Mouse (Mus musculus) hindbrain, embryonic 11.5 days (tissue): ENCODE results near the gene Selenoi. TPM values are rescaled to one million over a fixed set of nuclear protein-coding genes. Genes with fewer than 3 reads are reported as not detected.
"Not testable (repeated sequence)": the region's sequence is repeated elsewhere in the genome, so short reads cannot be mapped to it uniquely, and the experiment has no call there.

Experiments
- ATAC-seq: fragments of 200-750 bp; cut with Nextera tagmentation; 2 replicates; pipeline ENCODE4 v1.8.0; 2017; ENCODE audit warnings: mild to moderate bottlenecking, moderate TSS enrichment, moderate library complexity; ENCODE audit not compliant: low FRiP score
- DNase-seq: peaks from one replicate; pipeline ENCODE4 v3.0.0-alpha.2; 2015; ENCODE audit warnings: low spot score
- H3K27ac ChIP-seq: fragments of 300-500 bp; sonication (generic); 2 replicates; pipeline ENCODE4 v1.5.1; 2014; ENCODE audit warnings: mild to moderate bottlenecking, low read depth, low read length
- H3K27me3 ChIP-seq: fragments of 300-500 bp; sonication (generic); 2 replicates; pipeline ENCODE4 v1.6.1; 2014; ENCODE audit warnings: mild to moderate bottlenecking, low read length, moderate library complexity, mixed read lengths; ENCODE audit not compliant: control insufficient read depth, insufficient read depth
- H3K36me3 ChIP-seq: fragments of 300-500 bp; sonication (generic); 2 replicates; pipeline ENCODE4 v1.6.1; 2014; ENCODE audit warnings: mild to moderate bottlenecking, low read length, moderate library complexity, mixed read lengths; ENCODE audit not compliant: control insufficient read depth, insufficient read depth
- H3K4me1 ChIP-seq: fragments of 300-500 bp; sonication (generic); replicated peaks from 2 replicates; pipeline ENCODE4 v1.6.1; 2014; ENCODE audit warnings: low read length, mixed read lengths; ENCODE audit not compliant: control insufficient read depth, insufficient read depth
- H3K4me2 ChIP-seq: fragments of 300-500 bp; sonication (generic); replicated peaks from 2 replicates; pipeline ENCODE4 v1.6.1; 2014; ENCODE audit warnings: mild to moderate bottlenecking, low read depth, low read length
- H3K4me3 ChIP-seq: fragments of 300-500 bp; sonication (generic); 2 replicates; pipeline ENCODE4 v1.5.1; 2014; ENCODE audit warnings: low read depth, low read length
- H3K9ac ChIP-seq: fragments of 300-500 bp; sonication (generic); 2 replicates; pipeline ENCODE4 v1.6.1; 2014; ENCODE audit warnings: low read depth, low read length
- H3K9me3 ChIP-seq: fragments of 300-500 bp; sonication (generic); 2 replicates; pipeline ENCODE4 v1.6.1; 2016; ENCODE audit warnings: low read length; ENCODE audit not compliant: control insufficient read depth
- WGBS: fragments of 180-500 bp; shearing (Covaris S2); extraction: QIAGEN DNeasy Blood & Tissue Kit; methylation state at CpG from one replicate; pipeline ENCODE4 v1.1.7; 2014; 5-methylcytosine and 5-hydroxymethylcytosine counted together
- polyA plus RNA-seq: library from polyadenylated mRNA; unstranded; fragments of >200 nt; fragmentation: Nextera tagmentation; extraction: Ambion mirVana; gene quantifications from 2 replicates; pipeline ENCODE4 v1.2.1, GENCODE M21; 2014

Selenoi gene
- polyA plus RNA-seq, 1 experiment from 2014 or later, result 25.4 TPM

DNA sequence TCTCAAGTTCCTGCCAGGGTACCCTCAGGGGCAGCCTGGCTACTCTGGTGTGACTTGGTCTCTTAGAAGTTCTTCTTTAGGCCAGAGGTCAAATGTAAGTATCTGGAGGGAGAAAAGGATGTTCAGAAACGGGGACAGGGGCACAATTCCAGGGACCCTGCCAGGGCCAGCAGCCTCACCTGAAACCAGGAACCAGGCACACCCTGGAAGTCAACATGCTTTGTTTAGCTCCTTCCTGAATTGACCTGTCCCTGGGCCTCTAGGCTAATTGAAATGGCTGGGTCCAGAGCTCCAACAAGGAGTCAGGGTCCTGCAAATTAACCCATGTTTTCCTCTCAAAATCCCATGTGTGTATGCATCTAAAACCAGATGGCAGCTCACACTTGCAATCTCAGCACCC is 27.9 kb upstream of the Selenoi start:
- Histone ChIP-seq H3K9me3 (no peaks in the 10 kb centered on the region), H3K27me3 (no peaks in the 10 kb centered on the region), H3K27ac (no peak overlapping the region), H3K4me2 (no peak overlapping the region), H3K36me3 (no peaks in the 10 kb centered on the region), H3K4me3 (no peak overlapping the region), H3K9ac (no peak overlapping the region), H3K4me1 (no peaks in the 10 kb centered on the region)
- ATAC-seq, result no peak
- WGBS, result 53% methylated on average over 1 of the region's 1 CpGs
- no peak for DNase-seq

GRCm38 (mm10) chr5:30205034-30205433 is 27.3 kb upstream of the Selenoi start:
- H3K4me2 ChIP-seq, result no peak overlapping the region
- no peak for DNase-seq
- H3K36me3 ChIP-seq, result no peaks in the 10 kb centered on the region
- H3K27me3 ChIP-seq, result no peaks in the 10 kb centered on the region
- no peaks in the 10 kb centered on the region for H3K9me3 ChIP-seq
- ATAC-seq, result no peak
- no peak overlapping the region for H3K4me3 ChIP-seq
- WGBS, result 77% methylated on average over 3 of the region's 3 CpGs
- no peaks in the 10 kb centered on the region for H3K4me1 ChIP-seq
- no peak overlapping the region for H3K27ac ChIP-seq
- no peak overlapping the region for H3K9ac ChIP-seq

- no peak within 1 kb of the TSS for H3K9ac ChIP-seq
- ATAC-seq (no peak), DNase-seq (no peak)
- H3K9me3 ChIP-seq, result no peaks in the 10 kb centered on the region
- H3K4me2 ChIP-seq, result no peak within 1 kb of the TSS
- no peaks in the 10 kb centered on the region for H3K27me3 ChIP-seq
- H3K36me3 ChIP-seq, result no peaks in the 10 kb centered on the region
- 39% methylated on average over 5 of the region's 5 CpGs for WGBS
- H3K4me3 ChIP-seq, result no peak within 1 kb of the TSS
- no peaks in the 10 kb centered on the region for H3K4me1 ChIP-seq
- H3K27ac ChIP-seq, result no peak within 1 kb of the TSS
Observed at GRCm38 (mm10) chr5:30205493-30205892, 26.9 kb upstream of the Selenoi start, which contains the start of gene Adgrf3. Gene Adgrf3, minus strand, starts transcription at chr5:30205722.

DNA sequence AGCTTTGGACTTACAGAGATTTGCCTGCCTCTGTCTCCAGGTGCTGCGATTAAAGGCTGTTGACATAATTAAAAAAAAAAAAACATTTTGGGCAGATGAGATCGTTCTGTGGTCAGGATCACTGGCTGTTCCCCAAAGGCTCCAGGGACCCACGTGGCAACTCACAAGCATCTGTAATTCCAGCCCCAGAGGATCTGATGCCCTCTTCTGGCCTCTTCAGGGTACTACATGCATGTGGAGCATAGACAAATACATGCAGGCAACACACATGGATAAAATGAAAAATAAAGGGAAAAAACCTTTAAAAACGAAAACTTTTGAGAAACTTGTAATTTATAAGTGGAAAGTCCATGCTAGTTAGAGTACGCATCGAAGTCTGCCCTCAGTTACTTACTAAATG is 25.1 kb upstream of the Selenoi start:
- no peak overlapping the region for H3K4me3 ChIP-seq
- no peak overlapping the region for H3K9ac ChIP-seq
- H3K4me2 ChIP-seq, result no peak overlapping the region
- no peak overlapping the region for H3K27ac ChIP-seq
- ATAC-seq (no peak), DNase-seq (peak; percentile 48)
- no peaks in the 10 kb centered on the region for H3K36me3 ChIP-seq
- H3K27me3 ChIP-seq, result no peaks in the 10 kb centered on the region
- no peaks in the 10 kb centered on the region for H3K9me3 ChIP-seq
- WGBS, result 70% methylated on average over 6 of the region's 6 CpGs
- H3K4me1 ChIP-seq, result no peaks in the 10 kb centered on the region

GRCm38 (mm10) chr5:30210758-30211157 is 21.6 kb upstream of the Selenoi start:
- not testable (repeated sequence) for H3K4me3 ChIP-seq, H3K9ac ChIP-seq, ATAC-seq, DNase-seq, H3K27ac ChIP-seq, H3K4me1 ChIP-seq, H3K9me3 ChIP-seq, H3K4me2 ChIP-seq, H3K36me3 ChIP-seq, H3K27me3 ChIP-seq
- 94% methylated on average over 5 of the region's 5 CpGs for WGBS

- no peaks in the 10 kb centered on the region for H3K36me3 ChIP-seq
- H3K9ac ChIP-seq, result no peak overlapping the region
- ATAC-seq (no peak), DNase-seq (peak; percentile 74)
- no peak overlapping the region for H3K4me3 ChIP-seq
- H3K4me2 ChIP-seq, result no peak overlapping the region
- H3K4me1 ChIP-seq, result no peaks in the 10 kb centered on the region
- H3K27ac ChIP-seq, result no peak overlapping the region
- H3K9me3 ChIP-seq, result no peaks in the 10 kb centered on the region
- 13% methylated on average over 4 of the region's 4 CpGs for WGBS
- no peaks in the 10 kb centered on the region for H3K27me3 ChIP-seq
Observed at GRCm38 (mm10) chr5:30214889-30215288, 17.5 kb upstream of the Selenoi start.

DNA sequence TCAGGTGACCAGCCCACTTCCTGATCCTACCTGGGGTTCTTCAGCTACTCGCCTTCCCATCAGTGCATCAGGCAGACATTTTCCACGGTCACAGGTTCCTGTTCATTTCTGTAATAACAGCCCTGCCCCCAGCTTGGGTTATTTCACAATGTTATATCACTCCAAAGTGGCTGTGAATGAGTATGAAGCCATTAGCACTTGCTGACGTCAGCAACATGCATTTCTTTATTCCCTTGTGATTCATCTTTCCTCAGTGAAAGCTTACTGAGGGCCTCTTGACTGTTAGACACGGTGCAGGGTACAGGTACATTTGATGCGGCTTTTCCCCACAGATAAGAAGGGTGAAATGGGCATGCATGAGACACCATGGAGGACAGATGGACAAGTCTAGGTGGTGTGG is 16.4 kb upstream of the Selenoi start:
- 79% methylated on average over 5 of the region's 5 CpGs for WGBS
- Histone ChIP-seq H3K4me2 (no peak overlapping the region), H3K4me1 (no peaks in the 10 kb centered on the region), H3K27ac (no peak overlapping the region), H3K4me3 (no peak overlapping the region), H3K27me3 (no peaks in the 10 kb centered on the region), H3K9ac (no peak overlapping the region), H3K36me3 (no peaks in the 10 kb centered on the region), H3K9me3 (no peaks in the 10 kb centered on the region)
- ATAC-seq (no peak), DNase-seq (no peak)

DNA sequence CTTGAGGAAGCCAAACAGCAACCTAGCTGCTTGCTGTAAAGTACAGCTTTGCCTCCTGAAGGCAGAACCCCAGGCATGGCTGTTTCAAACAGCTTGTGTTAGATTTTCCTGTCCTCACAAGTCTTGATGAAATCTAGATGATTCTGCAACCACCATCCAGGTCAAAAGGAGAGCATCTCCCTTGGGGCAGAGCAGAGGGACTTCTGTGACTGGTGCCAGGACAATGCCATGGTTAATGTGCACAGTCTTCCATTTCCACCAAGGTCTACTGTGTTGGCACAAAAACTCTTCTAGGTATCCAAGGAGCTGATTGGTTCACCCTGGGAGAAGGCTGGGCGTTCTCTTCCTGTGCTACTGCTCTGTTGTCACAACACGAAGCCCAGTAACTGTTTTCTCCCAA is 12.7 kb upstream of the Selenoi start:
- no peak overlapping the region for H3K27ac ChIP-seq
- WGBS, result 77% methylated on average over 2 of the region's 2 CpGs
- no peaks in the 10 kb centered on the region for H3K27me3 ChIP-seq
- no peaks in the 10 kb centered on the region for H3K36me3 ChIP-seq
- H3K4me1 ChIP-seq, result no peaks in the 10 kb centered on the region
- H3K4me3 ChIP-seq, result no peak overlapping the region
- H3K9me3 ChIP-seq, result no peaks in the 10 kb centered on the region
- no peak overlapping the region for H3K4me2 ChIP-seq
- ATAC-seq (no peak), DNase-seq (no peak)
- no peak overlapping the region for H3K9ac ChIP-seq

DNA sequence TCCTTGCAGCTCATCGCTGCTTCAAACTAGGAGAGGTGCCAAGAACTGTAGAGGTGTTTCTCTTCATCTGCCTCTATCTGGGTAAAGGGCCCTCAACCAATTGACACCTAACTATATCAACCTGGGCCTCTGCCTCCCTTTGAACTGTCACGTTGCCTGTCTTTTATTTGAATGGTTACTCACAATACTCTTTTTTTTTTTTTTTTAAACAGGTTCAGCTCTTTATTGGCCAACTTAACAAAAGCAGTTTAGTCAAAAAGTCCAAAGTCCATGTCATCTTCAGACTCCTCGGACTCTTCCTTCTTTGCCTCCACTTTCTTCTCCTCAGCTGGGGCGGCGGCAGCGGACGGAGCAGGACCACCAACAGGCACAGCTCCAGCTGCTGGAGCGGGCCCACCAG is 11.7 kb upstream of the Selenoi start:
- Histone ChIP-seq H3K36me3 (no peaks in the 10 kb centered on the region), H3K4me1 (no peaks in the 10 kb centered on the region), H3K9ac (no peak overlapping the region), H3K27me3 (no peaks in the 10 kb centered on the region), H3K9me3 (no peaks in the 10 kb centered on the region), H3K4me3 (no peak overlapping the region), H3K4me2 (no peak overlapping the region), H3K27ac (no peak overlapping the region)
- no peak for ATAC-seq
- WGBS, result 89% methylated on average over 8 of the region's 8 CpGs
- DNase-seq, result no peak
